Mouse (Mus musculus) layer of hippocampus, postnatal 25 days (tissue): ENCODE results near the gene Sphk2. TPM values are rescaled to one million over a fixed set of nuclear protein-coding genes. Genes with fewer than 3 reads are reported as not detected.

Source experiments
- DNase-seq, 2 experiments: peaks; one replicate each; pipeline ENCODE4 v3.0.0; 2022; ENCODE audit warnings: mixed read lengths in 2 of 2, low spot score in 1 of 2; ENCODE audit errors: extremely low spot score in 1 of 2
- total RNA-seq, 2 experiments: library from RNA; stranded (reverse); gene quantifications; 2 replicates each; pipeline ENCODE4 v1.2.3; 2021

The Sphk2 gene
- total RNA-seq, 2 experiments from 2014 or later = 33.7 to 34.7 TPM

DNA sequence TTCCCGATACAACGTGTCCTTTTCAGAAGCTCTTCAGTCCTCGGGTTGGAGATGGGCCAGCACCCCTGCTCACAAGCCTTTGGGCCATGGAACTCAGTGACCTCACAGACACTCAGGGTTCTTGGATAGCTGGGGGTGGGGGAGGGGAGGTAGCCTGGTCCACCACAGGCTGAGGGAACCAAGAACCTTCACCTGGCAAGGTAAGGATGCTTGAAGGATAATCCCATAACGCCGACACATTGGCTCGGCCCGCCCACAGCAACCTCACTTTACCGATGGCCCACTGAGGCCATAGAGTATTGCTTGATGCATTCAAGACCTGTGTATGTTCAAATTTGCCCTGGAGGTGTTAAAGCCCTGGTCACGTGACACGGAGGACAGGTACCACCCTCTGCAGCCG lies 7.9 kb upstream of the Sphk2 start, which contains the start of gene Spaca4:
Gene Spaca4 (minus strand): TSS at position 101 of the 400 bp plus-strand sequence.
- no peak for DNase-seq

DNA sequence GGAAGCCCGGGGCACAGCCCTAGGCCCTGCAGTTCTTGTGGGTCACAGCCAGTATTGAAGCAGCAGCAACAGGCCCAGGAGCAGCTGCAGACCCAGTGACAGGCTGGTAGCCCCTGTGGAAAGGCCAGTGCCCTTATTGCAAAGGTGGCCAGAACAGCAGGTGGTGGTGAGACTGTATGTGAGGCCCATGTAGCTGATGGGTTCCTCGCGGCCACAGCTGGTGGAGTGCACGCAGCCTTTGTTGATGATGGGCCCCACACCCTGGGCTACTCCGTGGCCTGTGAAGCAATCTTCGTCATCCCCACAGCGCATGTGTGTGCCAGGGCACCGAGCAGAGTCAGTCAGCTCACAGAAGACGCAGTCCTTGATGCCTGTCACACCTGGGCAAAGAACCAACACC lies 7.3 kb upstream of the Sphk2 start:
- no peak for DNase-seq

DNA sequence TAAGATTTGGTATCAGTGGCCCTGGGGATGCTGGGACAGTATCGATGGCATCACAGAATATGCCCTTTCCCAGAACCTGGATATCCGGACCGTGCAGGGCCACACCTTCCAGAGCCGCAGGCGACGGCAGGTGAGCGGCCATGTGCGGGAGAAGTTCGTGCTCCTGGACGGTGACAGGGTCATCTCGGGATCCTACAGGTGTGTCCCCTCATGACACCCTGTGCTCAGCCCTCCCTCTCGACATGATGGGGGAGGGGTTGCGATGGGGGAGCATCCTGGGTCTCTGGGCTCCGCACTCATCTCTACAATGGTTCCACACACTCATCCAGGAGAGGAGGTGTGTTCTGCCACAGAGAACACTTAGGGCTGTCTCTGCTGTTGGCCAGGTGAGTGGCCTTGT lies 6.0 kb upstream of the Sphk2 start:
- DNase-seq = no peak

DNA sequence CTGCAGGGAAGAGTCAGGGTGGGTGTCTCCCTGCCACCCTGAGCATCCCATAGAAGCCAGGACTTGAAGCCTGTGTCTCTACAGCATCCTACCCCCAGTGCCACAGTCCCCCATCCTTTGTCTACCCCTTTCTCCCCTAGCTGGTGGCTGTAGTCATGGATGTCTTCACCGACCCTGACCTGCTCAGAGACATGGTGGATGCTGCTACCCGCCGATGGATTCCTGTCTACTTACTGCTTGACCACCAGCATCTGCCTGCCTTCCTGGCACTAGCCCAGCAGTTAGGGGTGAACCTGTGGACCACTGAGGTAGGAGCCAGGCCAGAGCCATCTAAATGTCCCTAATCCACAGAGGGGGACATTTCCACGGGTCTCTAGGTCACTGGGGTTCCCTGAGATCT lies 5.5 kb upstream of the Sphk2 start:
- no peak for DNase-seq

DNA sequence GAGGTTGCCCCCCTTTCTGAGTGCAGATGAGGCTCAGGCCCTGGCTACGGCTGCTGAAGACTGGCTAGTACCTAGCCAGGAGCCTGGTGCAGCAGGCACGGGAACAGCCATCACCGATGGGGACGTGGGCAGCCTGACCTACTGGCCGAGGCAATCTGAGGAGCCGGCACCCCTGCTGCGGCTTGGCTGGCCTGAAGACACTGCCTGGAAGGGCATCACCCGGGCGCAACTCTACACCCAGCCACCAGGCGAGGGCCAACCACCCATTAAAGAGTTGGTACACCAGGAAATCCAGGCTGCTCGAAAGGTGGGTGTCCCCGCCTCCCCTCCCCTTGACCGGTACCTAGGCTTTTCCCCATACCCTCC lies 4.5 kb upstream of the Sphk2 start:
- DNase-seq = no peak

DNA sequence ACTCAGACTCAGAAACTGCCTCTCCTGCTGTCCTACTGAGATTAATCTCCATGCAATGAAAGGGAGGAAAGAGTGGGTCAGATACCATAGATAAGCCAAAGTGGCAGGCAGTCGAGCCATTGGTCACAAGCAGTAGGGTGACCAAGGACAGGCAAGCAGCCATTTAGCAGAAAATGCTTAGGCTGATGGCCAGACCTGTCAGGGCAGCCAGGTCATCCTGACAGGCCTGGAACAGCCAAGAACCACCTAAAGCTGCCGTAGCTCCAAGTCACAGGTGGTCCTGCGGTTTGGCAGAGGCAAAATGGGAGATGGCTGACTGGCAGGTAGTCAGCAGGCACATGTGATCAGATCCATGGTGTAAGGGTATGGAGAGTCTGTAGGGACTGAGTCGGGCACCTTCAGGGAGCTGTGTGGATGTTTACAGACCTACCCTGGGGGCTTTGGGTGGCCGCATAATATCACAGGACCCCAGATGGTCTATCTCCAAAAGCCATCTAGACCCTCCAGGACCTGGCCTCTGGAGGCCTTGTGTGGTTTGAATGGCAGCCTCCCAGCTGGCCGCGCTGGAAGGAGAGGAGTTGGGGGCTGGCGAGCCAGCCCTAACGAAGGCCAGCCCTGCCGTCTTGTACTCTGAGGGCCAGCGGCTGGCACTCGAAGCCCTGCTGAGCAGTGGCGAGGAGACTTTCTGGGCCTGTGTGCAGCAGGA lies 4.0 kb upstream of the Sphk2 start:
- no peak for DNase-seq

DNA sequence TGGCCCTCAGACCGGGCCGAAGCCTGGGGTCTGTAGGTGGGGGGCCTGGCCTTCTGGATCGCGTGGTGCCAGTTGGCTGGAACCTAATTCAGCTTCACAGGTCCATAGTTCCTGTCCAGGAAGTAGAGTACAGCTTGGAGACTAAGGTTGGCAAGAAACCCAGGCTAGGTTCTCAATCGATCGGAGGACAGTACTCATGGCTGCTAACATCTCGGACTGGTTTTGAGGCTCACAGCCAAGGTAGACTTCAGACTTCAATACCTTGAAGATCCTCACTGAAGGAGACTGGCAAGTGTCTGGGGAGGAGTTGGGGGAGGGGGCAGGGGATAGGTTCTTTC lies 3.4 kb upstream of the Sphk2 start:
- peak in 1 of 2 experiments; percentile 8 for DNase-seq

DNA sequence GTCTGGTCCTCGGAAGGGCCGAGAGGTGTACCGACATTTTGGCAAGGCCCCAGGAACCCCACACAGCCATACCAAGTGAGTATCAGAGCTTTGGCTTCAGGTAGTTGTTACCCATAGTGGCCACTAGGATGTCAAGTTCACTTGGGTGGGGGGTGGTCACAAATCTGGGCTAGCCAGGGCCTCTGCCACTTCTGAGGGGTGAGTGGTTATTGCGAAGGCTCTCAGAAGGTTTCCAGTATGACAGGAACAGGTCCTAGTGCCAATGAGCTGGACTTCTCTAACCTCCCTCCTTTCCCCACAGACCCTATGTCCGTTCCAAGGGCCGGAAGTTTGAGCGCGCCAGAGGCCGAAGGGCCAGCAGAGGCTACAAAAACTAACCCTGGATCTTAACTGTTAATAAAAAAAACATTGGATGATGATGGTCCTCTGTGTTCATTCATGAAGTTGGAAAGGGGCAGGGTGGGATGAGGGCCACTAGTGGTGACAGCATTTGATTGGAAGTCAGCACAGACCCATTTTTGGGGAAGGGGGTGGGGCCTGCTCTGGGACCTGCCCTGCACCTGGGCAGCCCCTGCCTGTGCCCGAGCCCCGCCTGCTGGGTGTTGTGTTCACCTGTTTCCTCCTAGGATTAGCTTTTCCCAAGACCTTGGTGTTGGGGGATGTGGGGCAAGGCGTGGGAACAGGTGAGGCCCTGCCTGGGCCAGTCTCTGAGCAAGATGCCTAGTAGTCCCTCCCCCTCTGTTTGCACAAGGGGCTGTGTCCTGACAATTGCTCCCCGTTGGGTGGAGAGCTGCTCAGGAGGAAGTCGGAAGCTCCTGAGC lies 2.8 kb upstream of the Sphk2 start, which contains the start of gene Fam83e:
Gene Fam83e (plus strand): TSS at position 800 of the 821 bp plus-strand sequence.
- no peak for DNase-seq

DNA sequence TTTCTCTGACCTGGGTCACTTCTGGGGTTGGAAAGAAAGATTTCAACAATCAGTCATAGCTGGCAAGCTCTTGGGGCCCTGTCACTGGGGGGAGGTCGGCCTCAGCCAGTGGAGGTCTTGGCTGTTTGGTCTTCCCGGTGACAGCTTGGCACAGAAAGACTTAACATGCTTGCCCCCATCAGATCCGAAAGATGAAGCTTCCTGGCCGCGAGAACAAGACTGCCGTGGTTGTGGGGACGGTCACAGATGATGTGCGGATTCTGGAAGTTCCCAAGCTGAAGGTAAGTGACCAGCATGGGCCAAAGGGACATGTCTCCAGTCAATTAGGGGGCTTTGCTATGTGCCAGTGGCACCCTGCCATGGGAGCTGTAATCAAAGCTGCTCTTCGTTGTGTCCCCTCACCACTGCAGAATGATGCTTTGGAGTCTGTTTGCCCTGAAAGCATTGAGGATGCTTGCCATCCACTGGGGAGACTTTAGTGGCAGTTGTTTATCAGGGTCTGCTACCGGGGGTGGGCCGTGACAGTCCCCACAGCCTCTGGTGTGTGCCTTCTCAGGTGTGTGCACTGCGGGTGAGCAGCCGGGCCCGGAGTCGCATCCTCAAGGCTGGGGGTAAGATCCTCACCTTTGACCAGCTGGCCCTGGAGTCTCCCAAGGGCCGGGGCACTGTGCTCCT lies 2.1 kb upstream of the Sphk2 start:
- DNase-seq = no peak

DNA sequence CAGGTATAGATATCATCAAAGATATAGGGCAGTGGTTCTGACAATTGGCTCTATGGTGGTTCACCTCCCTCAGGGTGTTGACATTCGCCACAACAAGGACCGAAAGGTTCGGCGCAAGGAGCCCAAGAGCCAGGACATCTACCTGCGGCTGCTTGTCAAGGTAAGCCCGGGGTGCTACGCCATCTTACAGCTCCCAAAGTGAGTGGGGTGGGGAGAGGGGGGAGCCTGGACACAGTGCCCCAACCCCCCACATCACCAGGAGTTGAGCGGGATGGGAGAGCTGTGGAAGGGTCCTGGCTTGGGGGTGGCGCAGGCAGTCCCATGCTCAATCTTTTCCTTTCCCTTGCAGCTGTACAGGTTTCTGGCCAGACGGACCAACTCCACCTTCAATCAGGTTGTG lies 1.4 kb upstream of the Sphk2 start:
- no peak for DNase-seq

DNA sequence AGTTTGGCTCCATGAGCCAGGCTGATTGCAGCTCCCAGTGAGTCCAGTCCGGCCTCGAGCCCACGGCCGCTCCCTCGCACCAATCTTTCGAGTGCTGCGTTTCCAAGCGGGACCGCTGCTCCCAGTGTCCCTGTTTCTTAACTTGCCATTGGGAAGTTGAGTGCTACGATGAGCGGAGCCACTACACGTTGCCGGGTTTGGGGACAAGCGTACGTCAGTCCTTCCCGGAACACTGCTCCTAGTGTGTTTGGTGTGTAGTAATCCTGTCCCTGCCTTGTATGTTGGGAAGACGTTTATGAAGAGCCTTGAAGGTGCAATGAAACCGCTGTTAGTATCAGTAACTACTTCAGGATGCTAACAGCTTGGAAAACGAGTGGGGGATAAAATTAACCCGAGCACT lies 529 bp upstream of the Sphk2 start:
- DNase-seq = no peak

DNA sequence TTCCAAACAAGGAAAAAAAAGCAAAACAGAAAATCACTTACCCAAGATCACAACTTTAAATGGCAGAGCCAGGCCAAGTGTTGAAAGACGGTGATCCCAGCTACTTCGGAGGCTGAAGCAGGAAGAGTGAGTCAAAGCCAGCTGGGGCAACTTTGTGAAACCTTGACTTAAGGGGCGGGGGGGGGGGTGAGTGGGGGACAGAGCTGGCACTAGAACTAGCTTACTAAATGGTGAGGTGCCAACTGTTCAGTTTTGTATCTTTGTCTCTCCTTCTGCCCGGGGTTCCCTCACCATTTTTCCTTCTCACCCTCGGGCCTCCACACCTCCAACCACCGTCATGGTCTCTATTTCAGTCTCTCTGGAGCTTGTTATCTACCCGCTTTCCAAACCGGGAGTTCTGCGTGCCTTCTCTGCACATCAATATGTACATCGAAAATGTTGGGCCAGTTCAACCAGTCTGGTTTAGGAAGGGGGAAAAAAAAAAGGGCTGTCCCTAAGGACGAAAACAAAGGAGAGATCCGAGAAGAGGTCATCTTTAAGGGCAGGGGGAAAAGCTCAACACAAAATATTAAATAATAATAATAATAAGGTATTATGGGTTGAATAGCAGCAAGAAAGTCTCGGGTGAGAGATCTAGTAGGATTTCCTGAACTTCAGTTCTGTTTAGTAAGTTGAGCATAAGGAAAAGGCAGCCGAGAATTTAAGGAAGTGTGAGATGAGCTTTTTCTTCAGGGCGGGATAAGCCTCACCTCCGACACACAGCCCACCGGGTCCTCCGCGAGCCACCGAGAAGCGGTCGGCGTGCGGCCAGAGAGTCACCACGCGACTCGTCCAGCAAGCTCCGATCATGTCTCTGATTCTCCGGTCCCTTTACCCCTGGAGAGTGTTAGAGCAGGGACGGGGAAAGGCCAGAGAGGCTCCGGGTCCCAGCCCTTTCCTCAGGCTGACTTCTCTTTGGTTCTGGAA lies 567 bp downstream of the Sphk2 start:
- no peak for DNase-seq

DNA sequence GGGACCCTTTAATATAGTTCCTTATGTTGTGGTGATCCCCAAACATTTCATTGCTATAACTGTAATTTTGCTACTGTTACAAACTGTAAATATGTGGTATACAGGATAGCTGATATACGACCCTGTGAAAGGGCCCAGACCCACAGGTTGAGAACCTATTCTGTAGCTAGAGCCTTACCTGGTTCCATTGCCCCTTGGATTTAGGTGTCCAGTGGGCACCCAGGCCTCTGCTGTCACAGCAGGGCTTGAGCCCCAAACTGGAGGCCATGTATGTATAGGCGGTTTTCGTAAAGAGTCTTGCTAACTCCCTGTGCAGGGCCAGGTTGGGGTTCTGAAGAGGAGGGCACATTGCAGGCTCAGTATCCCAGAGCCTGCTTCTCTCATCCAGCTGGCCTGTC lies 1.3 kb downstream of the Sphk2 start:
- DNase-seq = no peak

DNA sequence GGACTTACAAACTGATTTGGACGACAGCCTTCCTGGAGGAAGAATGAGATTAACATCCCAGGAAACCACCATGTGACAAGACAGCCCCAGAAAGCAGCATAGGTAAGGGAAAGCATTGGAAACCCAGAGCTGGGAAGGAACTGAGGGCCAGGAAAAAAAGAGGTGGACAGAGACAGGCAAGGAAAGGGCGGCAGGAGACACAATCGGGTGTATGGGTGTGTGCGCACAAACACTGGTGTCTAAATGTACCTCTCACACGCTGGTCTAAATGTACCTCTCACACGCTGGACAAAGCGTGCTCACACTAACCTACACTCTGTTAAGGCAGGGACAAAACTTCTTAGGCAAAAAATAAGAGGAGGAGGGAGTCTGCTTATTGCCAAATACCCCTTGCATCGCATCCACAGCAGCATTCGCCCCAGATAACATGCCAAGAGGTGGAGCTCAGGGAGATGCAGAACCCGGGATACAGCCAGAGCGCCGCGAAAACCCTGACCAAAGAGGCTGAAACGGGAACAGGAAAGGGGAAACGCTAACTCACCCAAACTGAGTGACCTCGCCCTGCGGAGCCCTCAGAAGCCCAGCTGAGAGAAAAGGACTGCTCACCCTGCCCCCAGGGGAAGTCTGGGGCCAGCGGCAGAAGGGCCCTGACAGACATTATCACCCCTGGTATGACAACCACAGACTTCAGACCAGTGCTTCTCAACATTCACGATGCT lies 1.9 kb downstream of the Sphk2 start:
- no peak for DNase-seq

DNA sequence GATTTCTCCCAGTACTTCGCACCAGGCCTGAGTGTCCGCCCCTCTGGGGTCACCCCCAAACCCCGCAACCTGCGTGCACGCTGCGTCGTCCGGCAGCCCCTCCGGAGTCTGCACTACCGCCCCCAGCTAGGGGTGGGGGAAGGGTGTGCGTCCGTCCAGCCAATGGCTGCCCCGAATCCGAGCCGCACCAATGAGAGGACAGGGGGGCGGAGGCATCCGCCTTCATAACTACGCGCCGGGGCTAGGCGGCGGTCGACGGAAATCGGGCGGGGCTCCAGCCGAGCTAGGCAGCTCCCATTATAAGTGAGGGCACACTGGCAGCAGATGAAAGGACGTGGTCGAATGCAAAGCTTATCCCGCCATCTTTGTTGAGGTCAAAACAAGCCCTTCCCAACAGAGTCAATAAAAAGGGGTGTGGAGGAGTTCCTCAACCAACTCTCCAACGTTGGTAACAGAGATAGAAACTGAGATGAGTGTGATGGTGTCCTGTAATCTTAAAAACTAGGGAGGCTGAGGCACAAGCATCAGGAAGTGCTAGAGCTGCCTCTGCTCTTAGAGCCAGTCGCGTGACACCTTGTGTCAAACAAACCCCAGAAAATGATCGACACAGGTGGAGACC lies 2.6 kb downstream of the Sphk2 start, which contains the start of gene Rpl18:
Gene Rpl18 (plus strand): TSS at position 368 of the 619 bp plus-strand sequence.
- peak; percentile 91 to 95 for DNase-seq

DNA sequence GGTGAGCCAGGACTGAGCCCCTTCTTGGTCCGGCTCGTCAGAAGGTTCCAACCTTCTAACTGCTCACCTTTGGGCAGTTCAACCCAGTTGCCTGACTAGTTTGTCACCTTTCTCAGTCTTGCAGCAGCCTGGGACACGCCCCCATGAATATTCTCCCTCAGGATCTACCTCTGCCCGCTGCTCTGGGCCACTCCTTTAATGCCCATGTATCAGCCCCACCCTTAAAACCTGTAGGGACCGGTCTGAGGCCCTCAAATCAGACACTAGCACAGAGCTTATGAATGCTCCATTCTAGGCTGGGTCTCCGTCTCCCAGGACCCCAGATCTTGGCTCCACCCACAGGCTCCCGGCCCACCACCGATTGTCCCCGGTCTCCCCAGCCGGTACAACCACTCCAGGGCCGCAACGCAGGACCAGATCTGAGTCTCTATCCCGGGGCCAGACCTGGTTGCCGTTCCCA lies 3.1 kb downstream of the Sphk2 start:
- no peak for DNase-seq

DNA sequence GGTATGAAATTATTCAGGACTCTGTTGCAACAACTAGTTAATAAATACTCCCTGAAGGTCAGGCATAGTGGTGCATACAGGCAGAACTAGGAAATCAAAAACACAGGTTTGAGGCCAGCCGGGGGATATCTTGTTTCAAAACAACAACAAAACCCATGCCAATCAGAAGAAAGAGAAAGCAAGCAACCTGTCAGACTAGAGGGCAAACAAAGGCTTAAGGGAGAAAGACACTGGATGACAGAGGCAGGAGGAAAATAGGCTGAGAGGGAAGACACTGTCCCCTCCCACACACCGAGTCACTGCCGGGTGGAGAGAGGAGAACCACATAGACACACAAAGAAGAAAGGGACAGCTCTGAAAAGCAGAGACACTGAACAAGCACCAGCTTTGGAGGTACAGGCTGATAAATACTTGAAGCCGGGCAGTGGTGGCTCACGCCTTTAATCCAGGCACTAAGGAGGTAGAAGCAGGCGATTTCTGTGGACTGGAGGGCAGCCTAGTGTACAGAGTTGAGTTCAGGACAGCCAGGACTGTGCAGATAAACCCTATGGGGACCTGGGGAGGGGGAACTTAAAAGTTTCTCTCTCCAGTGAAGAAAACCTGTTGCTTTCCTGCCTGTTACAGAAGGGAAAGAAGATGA lies 3.8 kb downstream of the Sphk2 start:
- no peak for DNase-seq

DNA sequence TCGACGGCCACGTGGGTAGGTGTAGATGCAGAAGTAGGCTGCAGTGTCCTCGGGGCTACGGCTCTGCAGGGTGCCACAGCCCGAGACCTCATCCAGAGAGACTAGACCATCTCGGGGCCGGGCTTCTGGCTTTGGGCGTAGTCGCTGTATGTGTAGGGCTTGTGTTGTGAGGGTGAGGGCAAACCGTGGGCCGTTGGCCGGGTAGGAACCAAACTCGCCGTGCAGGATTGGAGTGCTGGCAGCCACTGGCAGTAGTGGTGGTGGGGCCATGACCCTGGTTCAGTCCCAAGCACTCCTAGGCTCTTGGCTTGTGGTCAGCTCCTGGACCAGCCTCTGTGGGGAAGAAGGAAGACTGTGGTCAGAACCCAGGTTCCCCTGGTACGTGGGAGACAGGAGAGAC lies 4.4 kb downstream of the Sphk2 start:
- DNase-seq = no peak
